Mouse (Mus musculus): ENCODE measurements around the gene Xylt2. TPM values are rescaled to one million over a fixed set of nuclear protein-coding genes. Genes with fewer than 3 reads are reported as not detected.
"Not testable (repeated sequence)": the region's sequence is repeated elsewhere in the genome, so short reads cannot be mapped to it uniquely, and the experiment has no call there.

Xylt2 gene
- polyA plus RNA-seq, 2 experiments from 2014 or later, result 5.4 to 7.0 TPM

DNA sequence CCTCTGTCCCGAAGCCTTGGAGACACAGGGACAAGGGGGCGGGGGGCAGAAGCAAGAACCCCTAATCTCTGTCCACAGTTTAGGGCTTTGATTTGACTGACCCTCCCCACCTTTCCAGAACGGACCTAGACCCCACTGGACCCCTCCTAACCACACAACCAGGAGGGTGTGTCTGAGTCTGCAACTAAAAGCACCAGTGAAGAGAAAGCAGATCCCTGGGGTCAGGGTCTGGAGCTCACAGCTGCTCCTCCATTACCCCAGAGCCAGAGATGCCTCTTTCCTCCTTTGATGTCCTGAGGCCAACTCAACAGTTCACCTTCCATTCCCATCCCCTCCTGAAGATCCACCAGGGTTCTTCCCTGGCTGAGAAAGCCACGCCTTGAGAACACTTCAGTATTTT, 1.0 kb downstream of the Xylt2 start:
- ATAC-seq, result no peak

GRCm38 (mm10) chr11:94675446-94675845, 1.9 kb downstream of the Xylt2 start:
- no peak for ATAC-seq

- ATAC-seq, result no peak
Observed at GRCm38 (mm10) chr11:94674984-94675383, 2.3 kb downstream of the Xylt2 start.

DNA sequence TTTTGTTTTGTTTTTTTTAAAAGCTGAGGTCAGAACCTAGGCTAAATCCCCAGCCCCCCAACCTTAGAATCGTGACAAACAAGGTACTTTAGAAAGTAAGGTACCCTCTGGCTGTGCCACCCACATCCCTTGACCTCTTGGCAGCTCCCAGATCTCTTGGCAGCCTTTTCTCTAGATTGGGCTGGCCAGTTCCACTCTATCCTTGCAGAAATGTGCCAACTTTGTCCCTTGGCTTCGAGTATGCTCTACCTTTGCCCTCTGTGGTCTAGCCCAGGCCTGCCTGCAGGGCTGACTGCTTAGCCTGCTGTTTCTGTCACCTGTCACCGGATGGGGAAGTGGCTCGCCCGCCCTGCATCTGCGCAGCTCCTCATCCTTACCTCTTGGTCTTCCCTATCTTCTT, 12.0 kb downstream of the Xylt2 start:
- no peak for ATAC-seq

GRCm38 (mm10) chr11:94661344-94661743, 16.0 kb downstream of the Xylt2 start:
- no peak for ATAC-seq

DNA sequence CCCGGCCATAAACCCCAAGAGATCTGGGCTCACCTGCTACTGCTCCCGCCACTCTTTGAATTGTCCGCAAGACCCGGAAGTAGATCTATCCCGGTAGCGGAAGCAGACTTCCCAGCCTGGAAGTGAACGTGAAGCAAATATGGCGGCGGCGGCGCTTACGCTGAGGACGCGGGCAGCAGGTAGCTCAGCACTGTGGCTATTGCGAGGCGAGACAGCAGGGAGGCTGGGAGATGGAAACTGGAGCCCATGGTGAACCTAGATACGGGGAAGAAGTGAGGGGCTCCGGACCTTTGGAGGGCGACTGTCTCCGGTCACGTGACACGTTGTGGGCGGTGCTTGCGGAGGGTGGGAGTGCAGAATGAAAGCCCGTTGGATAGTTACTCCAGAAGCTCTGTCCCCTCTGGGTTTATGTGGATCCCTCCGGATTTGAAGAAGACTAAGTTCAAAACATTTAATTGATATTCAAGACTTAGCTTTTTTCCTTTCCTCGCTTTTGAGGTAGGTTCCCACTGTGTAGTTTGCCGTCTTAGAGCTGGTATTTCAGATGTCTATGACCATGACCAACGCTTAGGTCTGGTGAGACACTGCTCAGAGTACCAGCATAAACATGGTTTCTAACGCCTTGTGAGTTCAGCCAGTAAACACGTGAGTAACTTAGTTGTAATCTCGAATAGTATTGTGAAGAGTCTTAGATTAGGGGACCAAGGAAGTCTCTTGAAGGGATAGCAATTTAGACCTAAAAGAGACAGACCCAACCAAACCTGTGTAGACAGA, 23.5 kb downstream of the Xylt2 start, which contains the start of the genes Mrpl27 and Eme1:
Gene Mrpl27 (plus strand): TSS at position 105 of the 774 bp plus-strand sequence.
Gene Eme1 (minus strand): TSS at position 302 of the 774 bp plus-strand sequence.
- ATAC-seq, result peak; percentile 88

- ATAC-seq, result no peak
Observed at GRCm38 (mm10) chr11:94652973-94653372, 24.3 kb downstream of the Xylt2 start.

GRCm38 (mm10) chr11:94651241-94651640, 26.1 kb downstream of the Xylt2 start:
- not testable (repeated sequence) for ATAC-seq

DNA sequence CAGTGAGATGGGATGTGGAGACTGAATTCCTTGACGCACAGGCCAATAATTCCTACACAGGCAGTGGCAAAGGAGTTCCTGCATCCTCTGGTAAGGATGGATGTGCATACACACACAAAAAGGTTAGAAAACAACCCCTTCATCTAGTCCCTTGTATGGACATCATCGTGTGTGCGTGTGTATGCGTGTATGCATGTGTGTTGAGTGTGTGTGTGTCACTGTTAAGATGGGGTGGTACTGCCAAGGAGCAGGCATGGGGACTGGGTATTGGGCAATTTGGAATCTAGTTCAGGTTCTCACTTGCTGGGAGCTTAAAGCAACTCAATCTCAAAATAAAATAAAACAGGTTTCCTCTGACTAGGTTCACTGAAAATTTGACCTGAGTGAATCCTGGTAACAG, 30.9 kb downstream of the Xylt2 start:
- ATAC-seq, result no peak

- ATAC-seq, result no peak
Observed at GRCm38 (mm10) chr11:94644461-94645219, 32.7 kb downstream of the Xylt2 start.

DNA sequence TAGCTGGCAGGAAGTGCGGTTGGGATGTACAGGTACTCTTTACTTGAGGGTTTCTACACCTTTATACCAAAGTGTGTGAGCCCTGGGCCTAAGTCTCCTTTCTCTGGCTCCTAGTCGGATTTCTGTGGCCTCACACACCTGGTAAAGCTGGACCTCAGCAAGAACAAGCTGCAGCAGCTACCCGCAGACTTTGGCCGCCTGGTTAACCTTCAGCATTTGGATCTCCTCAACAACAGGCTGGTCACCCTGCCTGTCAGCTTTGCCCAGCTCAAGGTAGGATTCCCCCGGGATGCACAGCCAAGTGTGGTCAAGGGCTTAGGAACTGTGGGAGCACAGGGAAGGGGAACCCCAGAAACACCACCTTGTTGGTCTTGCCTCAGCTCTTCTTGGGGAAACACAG, 42.9 kb downstream of the Xylt2 start:
- ATAC-seq, result no peak

DNA sequence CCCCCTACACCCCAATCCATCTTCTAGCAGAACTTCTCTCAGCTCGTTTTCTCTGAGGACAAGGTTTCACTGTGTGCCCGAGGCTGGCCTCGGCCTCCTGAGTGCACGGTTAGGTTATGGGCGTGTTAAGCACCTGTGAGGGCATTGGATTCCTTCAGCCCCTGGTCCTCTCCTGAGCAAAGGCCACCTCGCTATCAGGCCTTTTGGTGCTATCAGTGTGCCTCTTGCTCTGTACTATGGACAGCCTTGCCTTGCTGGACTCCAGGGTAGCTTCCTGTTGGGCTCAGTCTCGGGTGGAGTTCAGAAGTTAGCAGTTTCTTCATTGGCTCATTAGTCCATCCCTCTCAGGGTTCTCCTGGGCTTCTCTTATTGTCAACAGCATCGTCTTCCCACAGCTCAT, 44.3 kb downstream of the Xylt2 start:
- ATAC-seq, result no peak

DNA sequence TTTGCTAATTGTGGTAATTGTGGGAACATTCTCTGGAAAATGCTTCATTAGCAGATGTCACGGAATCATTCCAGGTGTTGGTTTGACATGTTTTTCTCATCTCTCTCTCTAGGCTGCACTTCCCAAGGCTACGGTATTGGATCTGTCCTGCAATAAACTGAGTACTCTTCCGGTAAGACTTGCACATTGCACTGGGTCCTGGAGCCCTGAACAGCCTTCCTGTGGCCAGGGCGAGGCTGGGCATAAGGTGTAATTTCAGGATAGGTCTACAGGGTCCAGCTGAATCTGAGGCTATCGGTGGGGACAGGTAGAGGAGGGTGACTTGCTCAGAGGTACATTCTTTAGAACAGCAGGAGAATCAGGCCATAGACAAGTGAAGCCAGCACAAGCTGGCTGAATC, 45.3 kb downstream of the Xylt2 start:
- ATAC-seq, result no peak

GRCm38 (mm10) chr11:94630199-94631011, 46.9 kb downstream of the Xylt2 start:
- ATAC-seq, result no peak

DNA sequence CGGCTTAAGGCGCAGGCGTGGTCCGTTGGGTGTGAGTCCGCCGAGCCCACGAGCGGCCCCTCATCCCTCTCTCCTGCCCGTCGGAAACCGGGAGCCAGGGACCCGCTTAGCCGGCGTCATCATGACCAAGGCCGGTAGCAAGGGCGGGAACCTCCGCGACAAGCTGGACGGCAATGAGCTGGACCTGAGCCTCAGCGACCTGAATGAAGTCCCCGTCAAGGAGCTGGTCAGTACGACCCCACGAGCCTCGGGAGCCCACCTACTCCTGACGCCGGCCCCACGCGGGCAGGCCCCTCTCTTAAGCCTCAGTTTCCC, 47.5 kb downstream of the Xylt2 start:
- ATAC-seq, result no peak

GRCm38 (mm10) chr11:94629199-94629883, 48.0 kb downstream of the Xylt2 start, which contains the start of gene Lrrc59:
Gene Lrrc59 (plus strand): TSS chr11:94629767.
- ATAC-seq, result peak; percentile 93

- ATAC-seq, result no peak
Observed at GRCm38 (mm10) chr11:94622162-94622561, 55.2 kb downstream of the Xylt2 start.

DNA sequence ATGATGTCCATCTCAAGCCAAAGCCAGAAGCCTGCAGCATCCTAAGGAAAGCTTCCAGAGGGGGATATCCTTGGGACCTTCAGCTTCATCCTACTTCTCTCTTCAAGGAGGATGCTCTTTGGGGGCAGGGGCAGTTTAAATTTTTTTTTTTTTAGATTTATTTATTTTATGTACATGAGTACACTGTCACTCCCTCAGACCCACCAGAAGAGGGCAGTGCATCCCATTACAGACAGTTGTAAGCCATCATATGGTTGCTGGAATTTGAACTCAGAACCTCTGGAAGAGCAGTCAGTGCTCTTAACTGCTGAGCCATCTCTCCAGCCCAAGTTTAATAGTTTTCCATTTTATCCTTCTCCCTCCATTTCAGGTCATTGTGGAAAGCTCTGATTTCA, 55.9 kb downstream of the Xylt2 start:
- ATAC-seq, result no peak

DNA sequence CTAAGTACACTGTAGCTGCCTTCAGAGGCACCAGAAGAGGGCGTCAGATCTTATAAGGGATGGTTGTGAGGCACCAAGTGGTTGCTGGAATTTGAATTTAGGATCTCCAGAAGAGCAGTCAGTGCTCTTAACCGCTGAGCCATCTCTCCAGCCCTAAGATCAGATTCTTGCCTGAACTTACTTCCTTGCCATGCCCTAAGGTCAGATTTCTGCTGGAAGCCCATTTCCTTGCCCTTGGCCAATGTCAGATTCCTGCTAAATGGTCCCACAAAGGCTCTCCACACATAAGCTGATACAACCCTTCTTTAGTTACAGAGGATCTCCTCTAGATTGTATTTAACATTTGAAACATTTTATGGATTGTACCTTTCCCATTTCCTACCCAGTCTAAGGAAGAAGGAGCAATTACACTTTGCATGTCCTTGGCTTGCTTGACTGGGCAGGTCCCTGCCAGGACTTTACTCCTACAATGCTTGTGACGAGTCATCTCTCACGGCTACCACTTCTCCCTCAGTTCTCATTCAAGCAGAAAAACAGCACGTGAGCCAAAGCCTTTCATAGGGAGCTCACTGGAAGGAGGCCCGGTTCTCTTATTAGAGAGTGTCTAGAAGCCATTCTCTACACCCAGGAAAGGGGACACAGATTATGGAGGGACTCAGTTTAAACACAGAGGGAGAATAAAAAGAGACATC, 56.4 kb downstream of the Xylt2 start:
- no peak for ATAC-seq

DNA sequence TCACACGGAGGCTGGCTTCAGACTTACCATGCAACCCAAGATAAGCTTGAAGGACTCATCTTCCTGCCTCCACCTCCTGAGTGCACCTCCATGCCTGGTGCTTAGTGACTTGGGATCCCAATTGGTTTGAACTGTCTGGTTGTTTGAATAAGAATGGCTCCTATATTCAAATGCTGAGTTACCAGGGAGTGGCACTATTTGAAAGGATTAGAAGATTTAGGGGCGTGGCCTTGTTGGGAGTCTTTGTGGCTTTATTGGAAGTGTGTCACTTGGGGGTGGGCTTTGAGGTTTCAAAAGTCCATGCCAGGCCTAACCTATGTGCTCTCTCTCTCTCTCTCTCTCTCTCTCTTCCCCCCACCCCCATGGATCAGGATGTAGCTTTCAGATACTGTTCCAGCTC, 59.7 kb downstream of the Xylt2 start:
- no peak for ATAC-seq

DNA sequence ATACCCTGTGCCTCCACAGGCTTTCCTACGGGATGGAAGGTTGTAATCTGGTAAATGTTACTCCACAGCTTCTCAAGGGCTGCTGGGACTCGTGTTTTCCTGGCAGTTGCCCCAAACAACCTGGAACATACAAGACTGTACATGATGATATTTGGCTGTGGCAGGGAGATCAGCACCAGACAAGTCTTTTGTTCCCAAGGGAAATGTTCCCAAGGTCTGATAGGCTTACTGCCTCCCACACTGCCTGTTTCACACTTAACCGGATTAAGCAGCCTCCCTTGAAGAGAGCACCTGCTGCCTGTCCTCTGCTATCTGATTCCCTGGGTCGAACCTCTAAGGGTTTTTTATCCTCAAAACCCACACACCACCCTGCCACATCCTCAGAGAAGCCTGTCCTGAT, 61.8 kb downstream of the Xylt2 start:
- ATAC-seq, result no peak

- ATAC-seq, result no peak
Observed at GRCm38 (mm10) chr11:94614603-94615002, 62.7 kb downstream of the Xylt2 start.
